Mouse (Mus musculus): ENCODE results near the gene Rab6a. TPM values are rescaled to one million over a fixed set of nuclear protein-coding genes. Genes with fewer than 3 reads are reported as not detected.
A peak's percentile ranks its signal among the peaks of the same experiment; 100 is the strongest.

Rab6a gene
- total and polyA plus RNA-seq, 2 experiments from 2014 or later: 299 to 305 TPM

DNA sequence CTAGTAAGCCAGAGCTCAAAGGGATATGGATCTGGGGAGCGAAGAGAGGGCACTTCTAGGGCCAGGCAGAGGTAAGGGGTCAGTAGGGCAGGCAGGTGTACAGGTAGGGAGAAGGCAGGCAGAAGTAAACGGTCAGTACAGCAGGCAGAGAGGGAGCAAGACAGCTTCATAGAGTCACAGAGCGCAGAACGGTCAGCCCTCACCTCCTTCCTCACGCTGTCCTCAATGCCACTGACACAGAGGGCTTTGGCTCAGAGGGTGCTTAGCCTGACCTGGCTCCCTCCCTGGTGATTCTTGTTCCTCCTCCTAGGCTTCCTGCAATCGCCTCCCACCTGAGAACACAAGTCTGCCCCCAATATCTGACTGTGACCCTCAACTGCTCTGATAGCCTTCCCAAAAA is 43.2 kb downstream of the Rab6a start:
- H3K4me1 ChIP-seq (ENCODE audit: insufficient read depth): no peaks in the 10 kb centered on the region
- H3K27me3 ChIP-seq (ENCODE audit: insufficient read depth, low read length): no peaks in the 10 kb centered on the region
- H3K36me3 ChIP-seq (ENCODE audit: insufficient read depth): peaks cover 3% of the 10 kb centered on the region; the same call in 1 of the 2 replicates
- H3K27ac ChIP-seq (ENCODE audit: low read depth, low read length): no peak overlapping the region
- no peak for TF ChIP-seq CTCF (IDR thresholded peaks at IDR 0.05; ENCODE audit: low read depth)
- 86% methylated on average over 6 of the region's 6 CpGs for WGBS
- no peaks in the 10 kb centered on the region for H3K9me3 ChIP-seq (ENCODE audit: low read length)
- H3K9ac ChIP-seq: no peak overlapping the region
- DNase-seq: no peak
- no peak for ATAC-seq
- H3K4me2 ChIP-seq (ENCODE audit: low read depth): no peak overlapping the region
- no peak overlapping the region for H3K4me3 ChIP-seq (ENCODE audit: low read depth, low read length)

- TF ChIP-seq CTCF (IDR thresholded peaks at IDR 0.05; ENCODE audit: low read depth): no peak
- Histone ChIP-seq H3K27me3 (ENCODE audit: insufficient read depth, low read length) (no peaks in the 10 kb centered on the region), H3K4me3 (ENCODE audit: low read depth, low read length) (no peak overlapping the region), H3K36me3 (ENCODE audit: insufficient read depth) (peaks cover 3% of the 10 kb centered on the region; the same call in 1 of the 2 replicates), H3K27ac (ENCODE audit: low read depth, low read length) (no peak overlapping the region), H3K4me1 (ENCODE audit: insufficient read depth) (no peaks in the 10 kb centered on the region), H3K9ac (no peak overlapping the region), H3K4me2 (ENCODE audit: low read depth) (no peak overlapping the region), H3K9me3 (ENCODE audit: low read length) (no peaks in the 10 kb centered on the region)
- DNase-seq (no peak), ATAC-seq (no peak)
- WGBS: 71% methylated on average over 4 of the region's 4 CpGs
These were observed 43.8 kb downstream of the Rab6a start for GRCm38 (mm10) chr7:100651011-100651410.

GRCm38 (mm10) chr7:100653480-100654266 is 46.5 kb downstream of the Rab6a start:
- H3K4me3 ChIP-seq (ENCODE audit: low read depth, low read length): no peak overlapping the region
- DNase-seq (peak; percentile 58), ATAC-seq (peak; percentile 88)
- H3K36me3 ChIP-seq (ENCODE audit: insufficient read depth): peaks cover 3% of the 10 kb centered on the region; the same call in 1 of the 2 replicates
- WGBS: 50% methylated on average over 9 of the region's 9 CpGs
- no peaks in the 10 kb centered on the region for H3K27me3 ChIP-seq (ENCODE audit: insufficient read depth, low read length)
- H3K4me1 ChIP-seq (ENCODE audit: insufficient read depth): no peaks in the 10 kb centered on the region; the same call in 1 of the 2 replicates
- no peaks in the 10 kb centered on the region for H3K9me3 ChIP-seq (ENCODE audit: low read length)
- H3K9ac ChIP-seq: no peak overlapping the region
- no peak for TF ChIP-seq CTCF (IDR thresholded peaks at IDR 0.05; ENCODE audit: low read depth)
- no peak overlapping the region for H3K4me2 ChIP-seq (ENCODE audit: low read depth)
- no peak overlapping the region for H3K27ac ChIP-seq (ENCODE audit: low read depth, low read length)

DNA sequence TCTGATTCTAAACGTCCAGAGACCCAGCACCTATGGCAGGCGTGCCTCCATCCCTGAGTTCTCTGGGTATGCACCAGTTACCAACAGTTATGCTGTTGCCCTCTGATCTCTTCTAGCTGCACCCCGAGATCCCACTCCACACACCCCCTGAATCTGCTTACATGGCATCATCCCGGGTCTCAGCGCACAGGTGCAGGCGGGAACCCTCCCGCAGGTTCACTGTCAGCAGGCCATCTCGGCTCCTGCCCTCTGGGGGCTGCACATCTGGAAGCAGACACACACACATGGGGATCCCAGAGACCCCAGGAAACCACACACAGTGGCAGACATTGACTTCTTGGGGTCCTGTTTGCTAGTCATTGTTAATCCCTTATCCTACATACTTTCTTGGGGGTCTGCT is 47.2 kb downstream of the Rab6a start:
- WGBS: 88% methylated on average over 8 of the region's 8 CpGs
- no peaks in the 10 kb centered on the region for H3K27me3 ChIP-seq (ENCODE audit: insufficient read depth, low read length)
- H3K27ac ChIP-seq (ENCODE audit: low read depth, low read length): peak overlapping the region; percentile 40
- TF ChIP-seq CTCF (IDR thresholded peaks at IDR 0.05; ENCODE audit: low read depth): no peak
- H3K36me3 ChIP-seq (ENCODE audit: insufficient read depth): no peaks in the 10 kb centered on the region; the same call in 1 of the 2 replicates
- no peaks in the 10 kb centered on the region for H3K9me3 ChIP-seq (ENCODE audit: low read length)
- no peak for DNase-seq
- H3K4me3 ChIP-seq (ENCODE audit: low read depth, low read length): no peak overlapping the region
- no peaks in the 10 kb centered on the region; the same call in 1 of the 2 replicates for H3K4me1 ChIP-seq (ENCODE audit: insufficient read depth)
- no peak for ATAC-seq
- H3K4me2 ChIP-seq (ENCODE audit: low read depth): no peak overlapping the region
- H3K9ac ChIP-seq: no peak overlapping the region

GRCm38 (mm10) chr7:100656739-100657138 is 49.5 kb downstream of the Rab6a start:
- no peak overlapping the region for H3K9ac ChIP-seq

GRCm38 (mm10) chr7:100658093-100658578 is 50.9 kb downstream of the Rab6a start:
- no peak overlapping the region for H3K27ac ChIP-seq (ENCODE audit: low read depth, low read length)
- 32% methylated on average over 18 of the region's 18 CpGs for WGBS
- no peak for TF ChIP-seq CTCF (IDR thresholded peaks at IDR 0.05; ENCODE audit: low read depth)
- no peaks in the 10 kb centered on the region for H3K27me3 ChIP-seq (ENCODE audit: insufficient read depth, low read length)
- ATAC-seq (peak; percentile 26; the same call in 1 of the 2 replicates), DNase-seq (peak; percentile 37)
- no peak overlapping the region for H3K9ac ChIP-seq
- no peak overlapping the region for H3K4me3 ChIP-seq (ENCODE audit: low read depth, low read length)
- H3K4me2 ChIP-seq (ENCODE audit: low read depth): peak overlapping the region; percentile 35
- H3K36me3 ChIP-seq (ENCODE audit: insufficient read depth): no peaks in the 10 kb centered on the region
- H3K9me3 ChIP-seq (ENCODE audit: low read length): no peaks in the 10 kb centered on the region
- peaks cover 3% of the 10 kb centered on the region for H3K4me1 ChIP-seq (ENCODE audit: insufficient read depth)

More at GRCm38 (mm10) chr7:100656739-100657138, 49.5 kb downstream of the Rab6a start:
- TF ChIP-seq CTCF (IDR thresholded peaks at IDR 0.05; ENCODE audit: low read depth): no peak
- DNase-seq (no peak), ATAC-seq (peak; percentile 25; the same call in 1 of the 2 replicates)
- Histone ChIP-seq H3K36me3 (ENCODE audit: insufficient read depth) (no peaks in the 10 kb centered on the region; the same call in 1 of the 2 replicates), H3K27ac (ENCODE audit: low read depth, low read length) (no peak overlapping the region), H3K4me2 (ENCODE audit: low read depth) (no peak overlapping the region), H3K4me1 (ENCODE audit: insufficient read depth) (no peaks in the 10 kb centered on the region; the same call in 1 of the 2 replicates), H3K9me3 (ENCODE audit: low read length) (no peaks in the 10 kb centered on the region), H3K27me3 (ENCODE audit: insufficient read depth, low read length) (no peaks in the 10 kb centered on the region), H3K4me3 (ENCODE audit: low read depth, low read length) (no peak overlapping the region)
- 51% methylated on average over 5 of the region's 5 CpGs for WGBS

DNA sequence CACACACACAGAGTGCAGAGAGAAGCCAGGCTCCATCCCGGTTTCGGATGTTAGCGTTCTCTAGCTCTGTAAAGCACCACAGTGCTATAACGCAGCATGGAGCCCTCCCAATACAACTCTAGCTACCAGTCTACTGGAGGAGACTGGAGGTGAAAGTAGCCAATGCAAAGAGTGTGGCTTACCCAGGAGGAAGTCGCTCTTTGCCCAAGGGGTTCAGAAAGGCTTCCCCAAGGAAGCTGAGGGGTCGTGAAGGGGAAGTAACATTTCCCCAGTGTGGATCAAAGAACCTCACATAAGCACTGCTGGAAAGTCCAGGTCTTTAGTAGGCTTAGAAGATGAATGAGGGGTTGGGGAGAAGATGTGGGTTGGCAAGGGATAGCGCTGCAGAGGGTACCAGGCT is 54.1 kb downstream of the Rab6a start:
- Histone ChIP-seq H3K4me3 (ENCODE audit: low read depth, low read length) (no peak overlapping the region), H3K4me2 (ENCODE audit: low read depth) (no peak overlapping the region), H3K9me3 (ENCODE audit: low read length) (no peaks in the 10 kb centered on the region), H3K4me1 (ENCODE audit: insufficient read depth) (peaks cover 10% of the 10 kb centered on the region), H3K27ac (ENCODE audit: low read depth, low read length) (no peak overlapping the region), H3K36me3 (ENCODE audit: insufficient read depth) (no peaks in the 10 kb centered on the region), H3K27me3 (ENCODE audit: insufficient read depth, low read length) (no peaks in the 10 kb centered on the region), H3K9ac (no peak overlapping the region)
- ATAC-seq: no peak
- WGBS: 91% methylated on average over 7 of the region's 7 CpGs
- no peak for TF ChIP-seq CTCF (IDR thresholded peaks at IDR 0.05; ENCODE audit: low read depth)
- DNase-seq: no peak
